Mouse (Mus musculus) ES-E14 (cell line): ENCODE data around the gene Scn4b.

Experiments used
- MAFK ChIP-seq: IDR thresholded peaks from 2 replicates; pipeline ENCODE4 v1.6.1; 2014; ENCODE audit warnings: mild to moderate bottlenecking, low read depth, low read length, inconsistent platforms; ENCODE audit not compliant: insufficient read depth
- ZC3H11A ChIP-seq: IDR thresholded peaks from 2 replicates; pipeline ENCODE4 v1.6.1; 2012; ENCODE audit warnings: low read depth, mild to moderate bottlenecking, inconsistent platforms, low read length, borderline replicate concordance
- ZNF384 ChIP-seq: IDR thresholded peaks from 2 replicates; pipeline ENCODE4 v1.6.1; 2012; ENCODE audit warnings: low read depth, low read length, inconsistent platforms

- no peak for TF ChIP-seq MAFK
- TF ChIP-seq ZNF384, result no peak
- TF ChIP-seq ZC3H11A, result no peak
Measured at GRCm38 (mm10) chr9:45145533-45146266, 7.5 kb downstream of the Scn4b start.
